ENCODE assay signal across 11 mouse cellular contexts in the genomic region with DNA sequence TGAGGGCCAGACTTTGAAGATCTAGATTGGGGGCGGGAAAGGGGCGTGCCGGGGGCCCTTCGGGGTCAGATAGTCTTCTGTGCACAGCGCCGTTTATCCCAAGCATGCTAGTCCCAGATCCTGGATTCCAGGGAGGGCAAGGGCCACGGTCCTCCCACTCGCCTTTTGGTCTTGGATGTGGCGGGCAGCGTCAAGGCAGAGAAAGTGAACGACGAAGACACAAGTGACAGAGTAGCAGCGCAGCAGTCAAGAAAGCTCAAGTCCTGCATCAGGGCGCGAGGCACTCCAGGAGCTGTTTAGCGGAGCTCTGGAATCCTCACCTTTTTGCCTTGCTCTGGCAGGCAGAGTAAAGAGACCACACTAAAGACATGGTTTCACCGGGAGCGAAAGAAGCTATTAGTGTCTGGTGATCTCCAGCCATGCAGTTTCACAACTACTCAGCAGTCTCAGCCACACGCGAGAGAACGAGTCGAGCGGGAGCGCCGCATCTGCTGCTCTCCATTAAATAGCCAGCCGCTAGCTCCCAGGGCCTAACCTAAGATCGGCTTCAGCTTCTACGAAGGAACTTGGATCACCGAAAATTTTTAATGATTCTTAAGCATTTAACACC. TPM values are rescaled to one million over a fixed set of nuclear protein-coding genes. Genes with fewer than 3 reads are reported as not detected.
DNase-seq lines count a peak whose midpoint lies in the region; ATAC-seq lines count a peak whose summit lies in the region.
"Had no signal": no experiment of that assay in that cellular context is flagged by ENCODE, and none has a peak within 500 bp of the region (broad histone marks: within the 10 kb centered on the region; RNA-seq: fewer than 3 reads in every experiment).

No protein-coding gene starts in this region.

- H3K4me2 ChIP-seq in heart, embryonic 12.5 days = peak overlapping the region; percentile 51
- H3K4me2 ChIP-seq in forebrain, embryonic 12.5 days = peak overlapping the region; percentile 36
- peak overlapping the region; percentile 12; the same call in 1 of the 2 replicates for H3K4me2 ChIP-seq in limb, embryonic 11.5 days (ENCODE audit: low read depth, severe bottlenecking)
- peak overlapping the region; percentile 37 for H3K4me2 ChIP-seq in neural tube, embryonic 12.5 days (replicated peaks)

- H3K36me3 ChIP-seq in heart, embryonic 12.5 days = no peaks in the 10 kb centered on the region
- H3K36me3 ChIP-seq in forebrain, embryonic 12.5 days (replicated peaks) = no peaks in the 10 kb centered on the region
- H3K36me3 ChIP-seq in limb, embryonic 11.5 days (ENCODE audit: control insufficient read depth, insufficient read depth, low read length) = no peaks in the 10 kb centered on the region
- no peaks in the 10 kb centered on the region for H3K36me3 ChIP-seq in neural tube, embryonic 12.5 days

- 15% methylated on average over 29 of the region's 29 CpGs for WGBS in heart, embryonic 12.5 days
- 16% methylated on average over 29 of the region's 29 CpGs for WGBS in forebrain, embryonic 12.5 days
- 21% methylated on average over 28 of the region's 29 CpGs for WGBS in limb, embryonic 11.5 days
- WGBS in neural tube, embryonic 12.5 days = 18% methylated on average over 29 of the region's 29 CpGs

- no peak for ATAC-seq in heart, embryonic 12.5 days (ENCODE audit: insufficient number of reproducible peaks, low FRiP score)
- ATAC-seq in forebrain, embryonic 12.5 days (ENCODE audit: low FRiP score) = no peak
- ATAC-seq in limb, embryonic 11.5 days (ENCODE audit: insufficient number of reproducible peaks, low FRiP score, low TSS enrichment, low read depth) = no peak
- ATAC-seq in neural tube, embryonic 12.5 days (ENCODE audit: low FRiP score, low read depth) = no peak

- DNase-seq in heart, postnatal 4 days = no peak
- DNase-seq in limb, embryonic 11.5 days (ENCODE audit: low spot score) = peak; percentile 55
- DNase-seq in left cerebral cortex, adult 8-10 months (ENCODE audit: low spot score in 2 of 2) = no peak
- DNase-seq in left cerebral cortex, adult 18-20 months (ENCODE audit: low spot score in 2 of 2) = no peak
- no peak for DNase-seq in c-Kit-positive CD71-positive TER-119-positive erythroid progenitor cells, embryonic 14.5 days (ENCODE audit: low spot score)
- DNase-seq: kidney, postnatal 10 days; liver had no signal

- no peak overlapping the region for H3K27ac ChIP-seq in heart, embryonic 12.5 days (ENCODE audit: poor library complexity, severe bottlenecking)
- H3K27ac ChIP-seq in forebrain, embryonic 12.5 days = no peak overlapping the region
- H3K27ac ChIP-seq in limb, embryonic 11.5 days (replicated peaks; ENCODE audit: low read depth, low read length) = no peak overlapping the region
- H3K27ac ChIP-seq in neural tube, embryonic 12.5 days = no peak overlapping the region

- H3K4me3 ChIP-seq in heart, embryonic 12.5 days = 0 out of 2 replicates have a peak overlapping the region, but pooled peaks have one; percentile 17
- no peak overlapping the region; the same call in 1 of the 2 replicates for H3K4me3 ChIP-seq in forebrain, embryonic 12.5 days (replicated peaks)
- H3K4me3 ChIP-seq in limb, embryonic 11.5 days (ENCODE audit: low read depth, low read length) = no peak overlapping the region
- H3K4me3 ChIP-seq in neural tube, embryonic 12.5 days = no peak overlapping the region

- H3K9ac ChIP-seq in heart, embryonic 12.5 days = no peak overlapping the region
- H3K9ac ChIP-seq in forebrain, embryonic 12.5 days = no peak overlapping the region
- H3K9ac ChIP-seq in limb, embryonic 11.5 days (ENCODE audit: low read length) = no peak overlapping the region
- no peak overlapping the region for H3K9ac ChIP-seq in neural tube, embryonic 12.5 days

- H3K27me3 ChIP-seq in heart, embryonic 12.5 days (replicated peaks) = peaks cover 61% of the 10 kb centered on the region
- peaks cover 51% of the 10 kb centered on the region for H3K27me3 ChIP-seq in forebrain, embryonic 12.5 days
- peaks cover 37% of the 10 kb centered on the region for H3K27me3 ChIP-seq in limb, embryonic 11.5 days (ENCODE audit: control insufficient read depth, insufficient read depth, low read length)
- H3K27me3 ChIP-seq in neural tube, embryonic 12.5 days (replicated peaks) = peaks cover 20% of the 10 kb centered on the region

- H3K4me1 ChIP-seq in heart, embryonic 12.5 days (replicated peaks) = no peaks in the 10 kb centered on the region
- H3K4me1 ChIP-seq in forebrain, embryonic 12.5 days = no peaks in the 10 kb centered on the region; the same call in 1 of the 2 replicates
- H3K4me1 ChIP-seq in limb, embryonic 11.5 days (ENCODE audit: control insufficient read depth, insufficient read depth, low read length) = no peaks in the 10 kb centered on the region
- no peaks in the 10 kb centered on the region for H3K4me1 ChIP-seq in neural tube, embryonic 12.5 days

- H3K9me3 ChIP-seq in heart, embryonic 12.5 days (replicated peaks) = no peaks in the 10 kb centered on the region
- no peaks in the 10 kb centered on the region for H3K9me3 ChIP-seq in forebrain, embryonic 12.5 days
- H3K9me3 ChIP-seq in limb, embryonic 11.5 days (ENCODE audit: control insufficient read depth, low read length) = no peaks in the 10 kb centered on the region
- no peaks in the 10 kb centered on the region for H3K9me3 ChIP-seq in neural tube, embryonic 12.5 days

RNA-seq across cellular contexts. Expression of a gene that starts 7.1 kb away (rescaled TPM):
- 0.19 and 0.26 TPM in 2 replicates for polyA plus RNA-seq in heart, embryonic 12.5 days (2016; fragmentation: Nextera tagmentation; extraction: Ambion mirVana)
- not detected for total RNA-seq in heart, postnatal 4 days (2021)
- 27.5 and 33.0 TPM in 2 replicates for polyA plus RNA-seq in forebrain, embryonic 12.5 days (2016; fragmentation: Nextera tagmentation; extraction: Ambion mirVana)
- 11.1 and 12.6 TPM in 2 replicates for polyA plus RNA-seq in limb, embryonic 11.5 days (2014; fragmentation: Nextera tagmentation; extraction: Ambion mirVana)
- 13.4 and 18.3 TPM in 2 replicates for polyA plus RNA-seq in neural tube, embryonic 12.5 days (2016; fragmentation: Nextera tagmentation; extraction: Ambion mirVana)
- 1 to 10 TPM; 2.2 to 5.7 (median 3.5) TPM for total RNA-seq in left cerebral cortex, adult 8-10 months (2022)
- total RNA-seq in left cerebral cortex, adult 18-20 months (2021) = 1 to 10 TPM; 1.3 to 1.7 TPM
- polyA plus RNA-seq: heart, postnatal 0 days had no signal
